Mouse (Mus musculus) intestine, embryonic 16.5 days (tissue): ENCODE measurements at regions not wholly inside any gene's neighbourhood (a gene's known extent, or its start where the extent isn't known, plus 50 kb on each side); places are given as distances from the start of the nearest gene placed in this dataset.

ENCODE experiments used
- ATAC-seq: fragments of 200-750 bp; cut with Nextera tagmentation; 2 replicates; pipeline ENCODE4 v1.8.0; 2017; ENCODE audit warnings: moderate TSS enrichment, moderate library complexity
- H3K27ac ChIP-seq: fragments of 300-500 bp; sonication (generic); 2 replicates; pipeline ENCODE4 v1.5.1; 2014; ENCODE audit warnings: mild to moderate bottlenecking, low read length
- H3K27me3 ChIP-seq: fragments of 300-500 bp; sonication (generic); replicated peaks from 2 replicates; pipeline ENCODE4 v1.6.1; 2014; ENCODE audit warnings: low read length, control low read depth, mixed read lengths; ENCODE audit not compliant: control insufficient read depth, insufficient read depth
- H3K36me3 ChIP-seq: fragments of 300-500 bp; sonication (generic); 2 replicates; pipeline ENCODE4 v1.6.1; 2014; ENCODE audit warnings: low read length, control low read depth; ENCODE audit not compliant: control insufficient read depth, insufficient read depth
- H3K4me1 ChIP-seq: fragments of 300-500 bp; sonication (generic); 2 replicates; pipeline ENCODE4 v1.6.1; 2014; ENCODE audit warnings: low read length, control low read depth, mixed read lengths; ENCODE audit not compliant: control insufficient read depth, insufficient read depth
- H3K4me2 ChIP-seq: fragments of 300-500 bp; sonication (generic); 2 replicates; pipeline ENCODE4 v1.6.1; 2014; ENCODE audit warnings: low read depth, low read length, control low read depth
- H3K4me3 ChIP-seq: fragments of 300-500 bp; sonication (generic); 2 replicates; pipeline ENCODE4 v1.5.1; 2014; ENCODE audit warnings: mild to moderate bottlenecking, low read length
- H3K9ac ChIP-seq: fragments of 300-500 bp; sonication (generic); 2 replicates; pipeline ENCODE4 v1.6.1; 2014; ENCODE audit warnings: low read depth, low read length
- H3K9me3 ChIP-seq: fragments of 300-500 bp; sonication (generic); 2 replicates; pipeline ENCODE4 v1.6.1; 2016; ENCODE audit warnings: low read length, control low read depth; ENCODE audit not compliant: control insufficient read depth
- WGBS: fragments of 180-500 bp; shearing (Covaris S2); extraction: QIAGEN DNeasy Blood & Tissue Kit; methylation state at CpG from one replicate; pipeline ENCODE4 v1.1.7; 2014; 5-methylcytosine and 5-hydroxymethylcytosine counted together

- no peaks in the 10 kb centered on the region for H3K27me3 ChIP-seq
- 66% methylated on average over 5 of the region's 5 CpGs for WGBS
- no peak overlapping the region for H3K4me3 ChIP-seq
- no peak for ATAC-seq
- H3K36me3 ChIP-seq: no peaks in the 10 kb centered on the region
- no peak overlapping the region for H3K9ac ChIP-seq
- no peak overlapping the region for H3K27ac ChIP-seq
- no peaks in the 10 kb centered on the region for H3K9me3 ChIP-seq
- no peaks in the 10 kb centered on the region for H3K4me1 ChIP-seq
- no peak overlapping the region for H3K4me2 ChIP-seq
These were observed 67.9 kb downstream of the 3100002H09Rik start for GRCm38 (mm10) chr4:124542696-124543095.

DNA sequence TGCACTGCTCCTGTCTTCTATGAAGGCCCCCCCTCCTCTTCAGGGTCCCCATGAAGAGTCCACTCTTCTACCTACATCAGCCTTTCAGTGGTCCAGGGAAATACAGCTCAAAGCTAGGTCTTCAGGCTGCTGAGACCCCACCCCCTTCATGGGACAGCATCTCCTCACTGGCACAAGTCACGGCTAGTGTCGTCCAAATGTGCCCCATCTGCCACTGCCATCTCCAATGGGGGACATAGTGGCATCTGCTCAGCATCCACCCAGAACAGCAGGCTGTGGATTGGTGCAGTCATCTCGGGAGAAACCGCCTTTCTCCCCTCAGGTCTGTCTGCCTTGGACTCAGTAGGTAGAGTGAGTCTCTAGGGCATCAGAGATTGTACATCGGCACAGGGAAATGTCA lies 72.1 kb downstream of the 3100002H09Rik start:
- Histone ChIP-seq H3K4me2 (no peak overlapping the region), H3K9me3 (no peaks in the 10 kb centered on the region), H3K27me3 (no peaks in the 10 kb centered on the region), H3K4me1 (no peaks in the 10 kb centered on the region), H3K4me3 (no peak overlapping the region), H3K36me3 (no peaks in the 10 kb centered on the region), H3K27ac (no peak overlapping the region), H3K9ac (no peak overlapping the region)
- ATAC-seq: no peak
- 87% methylated on average over 5 of the region's 5 CpGs for WGBS

DNA sequence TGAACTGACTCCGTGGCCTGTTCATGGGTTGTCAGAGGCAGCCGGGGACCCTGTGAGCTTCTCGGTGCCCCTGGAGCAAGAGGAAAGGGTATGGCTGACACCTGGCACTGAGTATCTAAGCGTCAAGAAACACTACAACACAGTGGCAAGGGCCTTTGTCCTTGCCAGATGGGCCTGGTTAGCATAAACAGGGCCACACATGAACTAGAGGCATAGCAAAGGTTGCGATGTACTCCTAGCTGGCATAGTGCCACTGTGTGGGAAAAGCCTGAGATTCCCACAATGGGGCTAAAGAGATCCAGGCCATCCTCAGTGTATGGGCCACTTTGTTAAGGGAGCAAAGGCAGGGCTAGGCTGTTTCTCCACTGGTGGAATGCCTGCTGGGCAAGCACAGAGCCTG lies 72.9 kb downstream of the 3100002H09Rik start:
- H3K4me3 ChIP-seq: no peak overlapping the region
- WGBS: 80% methylated on average over 5 of the region's 5 CpGs

DNA sequence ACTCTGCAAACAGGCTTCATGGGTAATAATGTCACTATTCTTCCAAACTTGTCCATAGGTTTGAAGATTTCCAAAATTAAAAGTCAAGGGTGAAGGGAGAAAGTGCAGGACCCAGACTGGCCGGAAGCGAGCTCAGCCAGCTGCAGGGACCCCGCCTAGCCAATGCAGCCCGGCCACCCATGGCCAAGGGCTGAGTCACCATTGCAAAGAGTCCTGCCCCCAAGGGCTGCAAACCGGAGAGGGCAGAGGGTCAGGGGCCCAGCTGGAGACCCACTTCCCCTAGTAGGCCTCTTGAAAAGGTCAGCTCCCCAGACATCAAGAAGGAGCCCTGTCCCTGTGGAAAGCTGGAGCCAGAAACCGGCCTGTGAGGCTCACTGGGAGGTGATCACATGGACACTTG lies 77.0 kb downstream of the 3100002H09Rik start:
- H3K9ac ChIP-seq: no peak overlapping the region
- 62% methylated on average over 6 of the region's 6 CpGs for WGBS
- no peak for ATAC-seq
- H3K9me3 ChIP-seq: no peaks in the 10 kb centered on the region
- H3K4me2 ChIP-seq: no peak overlapping the region
- no peaks in the 10 kb centered on the region for H3K4me1 ChIP-seq
- no peak overlapping the region for H3K4me3 ChIP-seq
- no peaks in the 10 kb centered on the region for H3K27me3 ChIP-seq
- no peaks in the 10 kb centered on the region for H3K36me3 ChIP-seq
- H3K27ac ChIP-seq: no peak overlapping the region

More for the DNA sequence above, 72.9 kb downstream of the 3100002H09Rik start:
- no peak overlapping the region for H3K4me2 ChIP-seq
- H3K9ac ChIP-seq: no peak overlapping the region
- no peaks in the 10 kb centered on the region for H3K9me3 ChIP-seq
- no peak overlapping the region for H3K27ac ChIP-seq
- ATAC-seq: no peak
- no peaks in the 10 kb centered on the region for H3K27me3 ChIP-seq
- H3K36me3 ChIP-seq: no peaks in the 10 kb centered on the region
- H3K4me1 ChIP-seq: no peaks in the 10 kb centered on the region

- 71% methylated on average over 9 of the region's 9 CpGs for WGBS
- ATAC-seq: no peak
- Histone ChIP-seq H3K27ac (no peak overlapping the region), H3K4me2 (no peak overlapping the region), H3K9me3 (no peaks in the 10 kb centered on the region), H3K27me3 (no peaks in the 10 kb centered on the region), H3K4me3 (no peak overlapping the region), H3K36me3 (no peaks in the 10 kb centered on the region), H3K9ac (no peak overlapping the region), H3K4me1 (peaks cover 2% of the 10 kb centered on the region; the same call in 1 of the 2 replicates)
These were observed 80.0 kb downstream of the 3100002H09Rik start for GRCm38 (mm10) chr4:124530596-124530995.

- Histone ChIP-seq H3K4me1 (peaks cover 2% of the 10 kb centered on the region; the same call in 1 of the 2 replicates), H3K27me3 (no peaks in the 10 kb centered on the region), H3K27ac (no peak overlapping the region), H3K9ac (no peak overlapping the region), H3K9me3 (no peaks in the 10 kb centered on the region), H3K4me2 (no peak overlapping the region), H3K4me3 (no peak overlapping the region), H3K36me3 (no peaks in the 10 kb centered on the region)
- WGBS: 36% methylated on average over 10 of the region's 10 CpGs
- ATAC-seq: no peak
These were observed 83.8 kb downstream of the 3100002H09Rik start for GRCm38 (mm10) chr4:124526822-124527221.

DNA sequence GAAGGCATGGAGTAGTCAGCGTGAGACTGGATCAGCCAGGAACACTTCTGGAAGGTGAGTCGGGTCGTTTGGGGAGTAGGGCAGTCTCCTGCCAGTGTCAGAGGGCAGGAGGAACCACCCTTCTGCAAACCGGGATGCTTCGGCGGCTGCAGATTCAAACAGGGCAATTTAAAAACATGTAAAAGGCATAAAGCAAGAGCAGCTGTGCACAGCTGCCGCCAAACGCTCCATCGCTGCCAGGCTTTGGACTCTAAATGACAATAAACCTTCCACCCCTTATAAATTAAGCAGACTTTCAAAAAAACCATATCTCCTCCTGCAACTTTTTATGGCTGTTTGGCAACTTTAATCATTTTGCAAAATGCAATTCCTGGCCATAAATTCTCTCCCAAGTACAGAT lies 84.2 kb downstream of the 3100002H09Rik start:
- Histone ChIP-seq H3K4me2 (no peak overlapping the region), H3K9me3 (no peaks in the 10 kb centered on the region), H3K36me3 (no peaks in the 10 kb centered on the region), H3K27me3 (no peaks in the 10 kb centered on the region), H3K4me3 (no peak overlapping the region), H3K27ac (no peak overlapping the region), H3K9ac (no peak overlapping the region), H3K4me1 (peaks cover 2% of the 10 kb centered on the region; the same call in 1 of the 2 replicates)
- 20% methylated on average over 9 of the region's 9 CpGs for WGBS
- ATAC-seq: no peak

- H3K9me3 ChIP-seq: no peaks in the 10 kb centered on the region
- no peak overlapping the region for H3K4me2 ChIP-seq
- no peak for ATAC-seq
- no peaks in the 10 kb centered on the region for H3K36me3 ChIP-seq
- H3K4me3 ChIP-seq: no peak overlapping the region
- no peak overlapping the region for H3K9ac ChIP-seq
- H3K4me1 ChIP-seq: no peaks in the 10 kb centered on the region
- H3K27me3 ChIP-seq: no peaks in the 10 kb centered on the region; the same call in 1 of the 2 replicates
- 47% methylated on average over 9 of the region's 9 CpGs for whole genome bisulfite sequencing
- H3K27ac ChIP-seq: no peak overlapping the region
These were observed 90.3 kb downstream of the 3100002H09Rik start for GRCm38 (mm10) chr4:124520309-124520708.

- Histone ChIP-seq H3K4me3 (no peak overlapping the region), H3K27me3 (no peaks in the 10 kb centered on the region), H3K9ac (no peak overlapping the region), H3K36me3 (no peaks in the 10 kb centered on the region), H3K27ac (no peak overlapping the region), H3K4me1 (no peaks in the 10 kb centered on the region), H3K9me3 (no peaks in the 10 kb centered on the region), H3K4me2 (no peak overlapping the region)
- no peak for ATAC-seq
- WGBS: 69% methylated on average over 16 of the region's 16 CpGs
These were observed 98.8 kb downstream of the 3100002H09Rik start for GRCm38 (mm10) chr4:124511761-124512160.

GRCm38 (mm10) chr4:124510816-124511215 lies 99.8 kb downstream of the 3100002H09Rik start:
- H3K4me2 ChIP-seq: no peak overlapping the region
- no peak overlapping the region for H3K4me3 ChIP-seq
- H3K36me3 ChIP-seq: no peaks in the 10 kb centered on the region
- H3K27me3 ChIP-seq: no peaks in the 10 kb centered on the region
- no peaks in the 10 kb centered on the region for H3K9me3 ChIP-seq
- H3K4me1 ChIP-seq: no peaks in the 10 kb centered on the region
- no peak overlapping the region for H3K9ac ChIP-seq
- ATAC-seq: no peak
- WGBS: 70% methylated on average over 3 of the region's 3 CpGs
- H3K27ac ChIP-seq: no peak overlapping the region
